Mouse (Mus musculus): ENCODE results near the gene Ccdc85b.

DNA sequence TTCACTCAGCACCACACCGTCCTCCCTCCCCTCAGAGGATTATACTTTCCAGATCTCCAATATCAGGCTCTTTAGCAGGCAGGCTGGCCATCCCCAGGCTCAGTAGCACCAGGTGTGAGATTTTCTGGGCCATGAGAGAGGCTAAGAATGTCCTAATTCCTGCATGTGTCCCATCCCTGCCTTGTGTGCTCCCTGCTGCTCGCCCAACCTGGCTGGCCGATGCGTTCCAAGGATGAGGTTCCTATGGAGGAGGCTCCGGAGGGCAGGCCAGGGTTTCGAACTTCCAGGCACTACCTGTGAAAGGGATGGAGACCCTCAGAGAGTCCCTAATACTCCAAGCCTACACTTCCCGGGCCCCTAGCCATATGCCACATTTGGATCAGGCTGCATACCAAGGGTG is 28.1 kb upstream of the Ccdc85b start:
- TF ChIP-seq POLR2A (IDR thresholded peaks at IDR 0.05; ENCODE audit: borderline replicate concordance, insufficient read depth, low read length): no peak
- TF ChIP-seq CTCF (IDR thresholded peaks at IDR 0.05; ENCODE audit: borderline replicate concordance, insufficient read depth, low read depth, low read length): 0 out of 2 replicates have a peak, but pooled peaks have one; percentile 18

Data from cerebellum, adult 2 months (tissue).